8 mouse cellular contexts compared by ENCODE assay signal in the genomic region with DNA sequence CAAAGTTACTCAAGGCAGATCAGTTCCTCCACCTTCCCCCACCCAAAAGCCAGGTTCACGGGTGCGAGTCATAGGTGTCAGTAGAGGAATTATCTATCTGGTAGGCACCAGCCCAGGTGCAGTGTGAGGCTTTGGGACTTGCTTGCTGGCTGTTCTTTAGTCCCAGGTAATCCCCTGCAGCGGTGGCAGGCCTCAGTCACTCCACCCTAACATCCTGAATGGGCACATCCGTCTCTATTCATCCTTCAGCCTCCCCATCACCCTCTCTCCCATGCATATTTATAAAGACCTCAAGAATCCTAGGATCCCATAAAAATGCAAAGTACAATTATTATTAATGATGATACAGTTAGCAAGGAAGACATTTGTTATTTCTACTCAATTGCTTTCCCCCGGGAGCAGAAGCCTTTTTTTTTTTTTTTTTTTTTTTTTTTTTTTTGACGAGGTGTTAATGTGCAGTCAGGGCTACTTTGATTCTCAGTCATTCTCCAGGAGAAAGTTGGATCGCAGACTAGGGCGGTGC.
DNase-seq lines count a peak whose midpoint lies in the region; ATAC-seq lines count a peak whose summit lies in the region.

No protein-coding gene starts in this region.

- peaks cover 22% of the 10 kb centered on the region for H3K4me1 ChIP-seq in heart, embryonic 15.5 days (replicated peaks)
- H3K4me1 ChIP-seq in hindbrain, embryonic 10.5 days (replicated peaks): peaks cover 35% of the 10 kb centered on the region
- peaks cover 26% of the 10 kb centered on the region for H3K4me1 ChIP-seq in midbrain, embryonic 12.5 days

- no peak for ATAC-seq in heart, embryonic 15.5 days (replicated peaks; ENCODE audit: insufficient number of reproducible peaks, insufficient read depth, low FRiP score, low read depth)
- no peak for ATAC-seq in midbrain, embryonic 12.5 days (ENCODE audit: low FRiP score, low read depth)

- H3K36me3 ChIP-seq in heart, embryonic 15.5 days: no peaks in the 10 kb centered on the region
- no peaks in the 10 kb centered on the region for H3K36me3 ChIP-seq in hindbrain, embryonic 10.5 days
- no peaks in the 10 kb centered on the region for H3K36me3 ChIP-seq in midbrain, embryonic 12.5 days

- H3K4me2 ChIP-seq in heart, embryonic 15.5 days: peak overlapping the region; percentile 66
- peak overlapping the region; percentile 54 for H3K4me2 ChIP-seq in midbrain, embryonic 12.5 days (replicated peaks)

- 26% methylated on average over 8 of the region's 8 CpGs for WGBS in heart, embryonic 15.5 days
- WGBS in hindbrain, embryonic 10.5 days: 12% methylated on average over 8 of the region's 8 CpGs
- 12% methylated on average over 8 of the region's 8 CpGs for WGBS in midbrain, embryonic 12.5 days

- peak overlapping the region; percentile 84 for H3K27ac ChIP-seq in heart, embryonic 15.5 days
- H3K27ac ChIP-seq in hindbrain, embryonic 10.5 days: peak overlapping the region; percentile 93
- peak overlapping the region; percentile 98 for H3K27ac ChIP-seq in midbrain, embryonic 12.5 days (replicated peaks)

- H3K9me3 ChIP-seq in heart, embryonic 15.5 days (replicated peaks): no peaks in the 10 kb centered on the region
- H3K9me3 ChIP-seq in hindbrain, embryonic 10.5 days: no peaks in the 10 kb centered on the region
- H3K9me3 ChIP-seq in midbrain, embryonic 12.5 days: no peaks in the 10 kb centered on the region

- no peaks in the 10 kb centered on the region for H3K27me3 ChIP-seq in heart, embryonic 15.5 days
- H3K27me3 ChIP-seq in hindbrain, embryonic 10.5 days (ENCODE audit: insufficient read depth, poor library complexity, severe bottlenecking): peaks cover 3% of the 10 kb centered on the region; the same call in 1 of the 2 replicates
- H3K27me3 ChIP-seq in midbrain, embryonic 12.5 days: no peaks in the 10 kb centered on the region

- DNase-seq in heart, postnatal 4 days: no peak
- peak; percentile 43 for DNase-seq in ZHBTc4 (ENCODE audit: low read depth, low spot score)
- no peak for DNase-seq in hindbrain, embryonic 10.5 days (ENCODE audit: low spot score)
- DNase-seq in cerebellum, adult 9-10 months: no peak
- no peak for DNase-seq in gastrocnemius, adult 8-10 months (ENCODE audit: low spot score in 2 of 2)
- DNase-seq in adrenal gland, postnatal 14 days: no peak

- peak overlapping the region; percentile 44; the same call in 1 of the 2 replicates for H3K9ac ChIP-seq in heart, embryonic 15.5 days
- H3K9ac ChIP-seq in midbrain, embryonic 12.5 days (replicated peaks): peak overlapping the region; percentile 54; the same call in 1 of the 2 replicates

- peak overlapping the region; percentile 47 for H3K4me3 ChIP-seq in heart, embryonic 15.5 days
- H3K4me3 ChIP-seq in hindbrain, embryonic 10.5 days: peak overlapping the region; percentile 50
- H3K4me3 ChIP-seq in midbrain, embryonic 12.5 days: peak overlapping the region; percentile 30
